Mouse (Mus musculus) cerebellum, adult 2 months (tissue): ENCODE results near the gene Bst1. TPM values are rescaled to one million over a fixed set of nuclear protein-coding genes. Genes with fewer than 3 reads are reported as not detected.

Source experiments
- DNase-seq, 2 experiments: peaks; one replicate each; pipeline ENCODE4 v3.0.0; 2021
- H3K27ac ChIP-seq: fragments of 200-500 bp; 2 replicates; pipeline ENCODE4 v1.5.1; 2012; ENCODE audit warnings: low read length, control low read depth, inconsistent platforms; ENCODE audit not compliant: insufficient read depth
- H3K27me3 ChIP-seq: fragments of 200-500 bp; 2 replicates; pipeline ENCODE4 v1.6.1; 2012; ENCODE audit warnings: inconsistent platforms, mild to moderate bottlenecking, low read length, moderate library complexity; ENCODE audit not compliant: control insufficient read depth, insufficient read depth
- H3K4me1 ChIP-seq: fragments of 200-500 bp; 2 replicates; pipeline ENCODE4 v1.6.1; 2011; ENCODE audit warnings: low read length; ENCODE audit not compliant: control insufficient read depth, insufficient read depth
- H3K4me3 ChIP-seq: fragments of 200-500 bp; replicated peaks from 2 replicates; pipeline ENCODE3; 2011; ENCODE audit warnings: mild to moderate bottlenecking, low read depth, low read length, control low read depth; ENCODE audit not compliant: insufficient read depth
- CTCF ChIP-seq: fragments of 200-500 bp; IDR thresholded peaks from 2 replicates; pipeline ENCODE4 v1.5.1; 2011; ENCODE audit warnings: low read depth, mild to moderate bottlenecking, control low read depth, low read length, moderate library complexity, borderline replicate concordance; ENCODE audit not compliant: insufficient read depth
- POLR2A ChIP-seq: fragments of 200-500 bp; IDR thresholded peaks from 2 replicates; pipeline ENCODE4 v1.6.1; 2011; ENCODE audit warnings: low read length, control low read depth, borderline replicate concordance; ENCODE audit not compliant: insufficient read depth
- WGBS: fragments of 180-500 bp; shearing (Covaris S2); methylation state at CpG from one replicate; pipeline ENCODE4 v1.1.7; 2018; 5-methylcytosine and 5-hydroxymethylcytosine counted together
- polyA plus RNA-seq: library from polyadenylated mRNA; depleted of rRNA; stranded (reverse); fragments of >200 nt; gene quantifications from 2 replicates; pipeline ENCODE4 v1.2.3, GENCODE M21; 2012

The Bst1 gene
- polyA plus RNA-seq, 1 experiment = 0.28 TPM

GRCm38 (mm10) chr5:43848275-43848674 is 29.6 kb downstream of the Bst1 start:
- H3K27ac ChIP-seq = no peak overlapping the region
- no peaks in the 10 kb centered on the region for H3K27me3 ChIP-seq
- DNase-seq = no peak
- H3K4me1 ChIP-seq = no peaks in the 10 kb centered on the region
- no peak for TF ChIP-seq POLR2A
- no peak for TF ChIP-seq CTCF
- no peak overlapping the region for H3K4me3 ChIP-seq
- 90% methylated on average over 3 of the region's 3 CpGs for WGBS

GRCm38 (mm10) chr5:43853096-43853867 is 34.6 kb downstream of the Bst1 start:
- DNase-seq = no peak
- TF ChIP-seq CTCF (no peak), POLR2A (no peak)
- no peaks in the 10 kb centered on the region for H3K27me3 ChIP-seq
- WGBS = 80% methylated on average over 11 of the region's 11 CpGs
- no peaks in the 10 kb centered on the region for H3K4me1 ChIP-seq
- no peak overlapping the region for H3K27ac ChIP-seq
- no peak overlapping the region for H3K4me3 ChIP-seq

- Histone ChIP-seq H3K4me3 (no peak overlapping the region), H3K4me1 (no peaks in the 10 kb centered on the region), H3K27me3 (no peaks in the 10 kb centered on the region), H3K27ac (no peak overlapping the region)
- DNase-seq = no peak
- WGBS = 86% methylated on average over 7 of the region's 7 CpGs
- TF ChIP-seq POLR2A (no peak), CTCF (no peak)
Observed at GRCm38 (mm10) chr5:43853868-43854488, 35.3 kb downstream of the Bst1 start.

GRCm38 (mm10) chr5:43855769-43856168 is 37.1 kb downstream of the Bst1 start:
- 83% methylated on average over 2 of the region's 2 CpGs for WGBS

GRCm38 (mm10) chr5:43859663-43860062 is 41.0 kb downstream of the Bst1 start:
- Histone ChIP-seq H3K27ac (no peak overlapping the region), H3K4me1 (no peaks in the 10 kb centered on the region), H3K27me3 (no peaks in the 10 kb centered on the region), H3K4me3 (no peak overlapping the region)
- 90% methylated on average over 8 of the region's 8 CpGs for WGBS
- no peak for TF ChIP-seq CTCF
- DNase-seq = no peak

More at GRCm38 (mm10) chr5:43855769-43856168, 37.1 kb downstream of the Bst1 start:
- Histone ChIP-seq H3K4me1 (no peaks in the 10 kb centered on the region), H3K4me3 (no peak overlapping the region), H3K27ac (no peak overlapping the region), H3K27me3 (no peaks in the 10 kb centered on the region)
- no peak for DNase-seq
- TF ChIP-seq POLR2A = no peak
- TF ChIP-seq CTCF = no peak

- no peak for TF ChIP-seq POLR2A
- no peak for TF ChIP-seq CTCF
- Histone ChIP-seq H3K27me3 (no peaks in the 10 kb centered on the region), H3K4me1 (no peaks in the 10 kb centered on the region), H3K27ac (no peak overlapping the region), H3K4me3 (no peak overlapping the region)
- 92% methylated on average over 5 of the region's 5 CpGs for WGBS
- no peak for DNase-seq
Observed at GRCm38 (mm10) chr5:43860096-43860495, 41.4 kb downstream of the Bst1 start.

- no peak for DNase-seq
- Histone ChIP-seq H3K4me3 (no peak overlapping the region), H3K4me1 (no peaks in the 10 kb centered on the region), H3K27ac (no peak overlapping the region), H3K27me3 (no peaks in the 10 kb centered on the region)
- no peak for TF ChIP-seq POLR2A
- TF ChIP-seq CTCF = no peak
- 70% methylated on average over 5 of the region's 5 CpGs for whole genome bisulfite sequencing
Observed at GRCm38 (mm10) chr5:43860670-43861431, 42.2 kb downstream of the Bst1 start.

- H3K27ac ChIP-seq = no peak overlapping the region
- H3K27me3 ChIP-seq = no peaks in the 10 kb centered on the region
- 88% methylated on average over 6 of the region's 6 CpGs for WGBS
- no peak overlapping the region for H3K4me3 ChIP-seq
- DNase-seq = no peak
- H3K4me1 ChIP-seq = no peaks in the 10 kb centered on the region
- TF ChIP-seq POLR2A (no peak), CTCF (no peak)
Observed at GRCm38 (mm10) chr5:43863642-43864041, 45.0 kb downstream of the Bst1 start.
